Mouse (Mus musculus): ENCODE results near the gene AA986860. TPM values are rescaled to one million over a fixed set of nuclear protein-coding genes. Genes with fewer than 3 reads are reported as not detected.

AA986860 gene
- polyA plus RNA-seq (2012; ENCODE audit: low replicate concordance): 0.71 and 2.5 TPM in 2 replicates

GRCm38 (mm10) chr1:130731741-130732337 is at the start of gene AA986860:
TSS of gene AA986860 (plus strand) at chr1:130731976.

GRCm38 (mm10) chr1:130715561-130716217 is 16.1 kb upstream of the AA986860 start, which contains the start of gene Gm29427:
TSS of gene Gm29427 (minus strand) at chr1:130715799.

GRCm38 (mm10) chr1:130717291-130717871 is 14.4 kb upstream of the AA986860 start, which contains the start of gene Yod1:
TSS of gene Yod1 (plus strand) at chr1:130717327.

GRCm38 (mm10) chr1:130729153-130729552 is 2.6 kb upstream of the AA986860 start, which contains the start of gene Pfkfb2:
TSS of gene Pfkfb2 (minus strand) at chr1:130729253.

Other genes with a start within 250 kb of the AA986860 start
- not detected in 2 replicates for gene Zp3r, start 102.4 kb upstream of the AA986860 start, polyA plus RNA-seq (2012; ENCODE audit: low replicate concordance)
- not detected in 2 replicates for gene C4bp, start 70.3 kb upstream of the AA986860 start, polyA plus RNA-seq (2012; ENCODE audit: low replicate concordance)
- gene Gm29427, start 16.2 kb upstream of the AA986860 start, polyA plus RNA-seq (2012; ENCODE audit: low replicate concordance): not detected in 2 replicates
- gene Yod1, start 14.6 kb upstream of the AA986860 start, polyA plus RNA-seq (2012; ENCODE audit: low replicate concordance): 1.7 and 3.7 TPM in 2 replicates
- 1.3 and 6.7 TPM in 2 replicates for gene Pfkfb2, start 2.7 kb upstream of the AA986860 start, polyA plus RNA-seq (2012; ENCODE audit: low replicate concordance)
- gene Fcamr, start 68.9 kb downstream of the AA986860 start, polyA plus RNA-seq (2012; ENCODE audit: low replicate concordance): not detected in 2 replicates
- 0.21 and 0.53 TPM in 2 replicates for gene Pigr, start 94.7 kb downstream of the AA986860 start, polyA plus RNA-seq (2012; ENCODE audit: low replicate concordance)
- gene Fcmr, start 133.7 kb downstream of the AA986860 start, polyA plus RNA-seq (2012; ENCODE audit: low replicate concordance): 2,209 and 5,805 TPM in 2 replicates
- gene Il24, start 155.5 kb downstream of the AA986860 start, polyA plus RNA-seq (2012; ENCODE audit: low replicate concordance): not detected in 2 replicates
- not detected in 2 replicates for gene Il20, start 179.5 kb downstream of the AA986860 start, polyA plus RNA-seq (2012; ENCODE audit: low replicate concordance)
- not detected in 2 replicates for gene Il19, start 208.1 kb downstream of the AA986860 start, polyA plus RNA-seq (2012; ENCODE audit: low replicate concordance)